In genomic region chr7:126042306-126042705, GRCm38 (mm10) we compare ENCODE assay signal across 11 mouse cellular contexts. TPM values are rescaled to one million over a fixed set of nuclear protein-coding genes. Genes with fewer than 3 reads are reported as not detected.
DNase-seq lines count a peak whose midpoint lies in the region; ATAC-seq and TF ChIP-seq lines count a peak whose summit lies in the region.
"Had no signal": no experiment of that assay in that cellular context is flagged by ENCODE, and none has a peak within 500 bp of the region (broad histone marks: within the 10 kb centered on the region; RNA-seq: fewer than 3 reads in every experiment).

No protein-coding gene starts in this region.

- H3K27ac ChIP-seq in heart, embryonic 12.5 days (ENCODE audit: poor library complexity, severe bottlenecking) = no peak overlapping the region
- H3K27ac ChIP-seq in intestine, postnatal 0 days (ENCODE audit: low read depth, low read length) = no peak overlapping the region

- H3K36me3 ChIP-seq in heart, embryonic 12.5 days = 0 out of 2 replicates have a peak, but pooled peaks cover 4% of the 10 kb centered on the region
- H3K36me3 ChIP-seq in intestine, postnatal 0 days (ENCODE audit: control insufficient read depth, insufficient read depth) = no peaks in the 10 kb centered on the region
- H3K36me3 ChIP-seq: hindbrain, embryonic 15.5 days; limb, embryonic 15.5 days; neural tube, embryonic 13.5 days had no signal

- H3K4me3 ChIP-seq in heart, embryonic 12.5 days = no peak overlapping the region
- no peak overlapping the region for H3K4me3 ChIP-seq in intestine, postnatal 0 days (ENCODE audit: low read depth, low read length)
- H3K4me3 ChIP-seq: hindbrain, embryonic 15.5 days; limb, embryonic 15.5 days; neural tube, embryonic 13.5 days had no signal

- peak; percentile 26; the same call in 1 of the 2 replicates for ATAC-seq in heart, embryonic 12.5 days (ENCODE audit: insufficient number of reproducible peaks, low FRiP score)
- no peak for ATAC-seq in intestine, postnatal 0 days

- WGBS in heart, embryonic 12.5 days = 17% methylated on average over 3 of the region's 3 CpGs
- 45% methylated on average over 3 of the region's 3 CpGs for WGBS in intestine, postnatal 0 days

- H3K27me3 ChIP-seq in heart, embryonic 12.5 days (replicated peaks) = no peaks in the 10 kb centered on the region
- H3K27me3 ChIP-seq in intestine, postnatal 0 days (replicated peaks; ENCODE audit: control insufficient read depth, insufficient read depth, low read length) = no peaks in the 10 kb centered on the region
- H3K27me3 ChIP-seq: hindbrain, embryonic 15.5 days; limb, embryonic 15.5 days; neural tube, embryonic 13.5 days had no signal

- H3K9ac ChIP-seq in heart, embryonic 12.5 days = no peak overlapping the region
- H3K9ac ChIP-seq in intestine, postnatal 0 days (ENCODE audit: low read depth, low read length) = no peak overlapping the region
- H3K9ac ChIP-seq: hindbrain, embryonic 15.5 days; limb, embryonic 15.5 days; neural tube, embryonic 13.5 days had no signal

- DNase-seq in heart, adult 11 months = no peak
- peak; percentile 58 for DNase-seq in 416B (ENCODE audit: low read depth)
- peak; percentile 69 for DNase-seq in R1 (ENCODE audit: low read depth, low spot score)
- DNase-seq in layer of hippocampus, adult 11-12 months (ENCODE audit: low spot score) = no peak
- DNase-seq in ovary, adult 18-20 months (ENCODE audit: low spot score) = no peak
- no peak for DNase-seq in cerebellum, adult 11 months

- peaks cover 40% of the 10 kb centered on the region for H3K4me1 ChIP-seq in heart, embryonic 12.5 days (replicated peaks)
- no peaks in the 10 kb centered on the region for H3K4me1 ChIP-seq in intestine, postnatal 0 days (replicated peaks; ENCODE audit: control insufficient read depth, insufficient read depth, low read length)

- no peak overlapping the region for H3K4me2 ChIP-seq in heart, embryonic 12.5 days
- no peak overlapping the region for H3K4me2 ChIP-seq in intestine, postnatal 0 days (replicated peaks; ENCODE audit: low read depth)
- H3K4me2 ChIP-seq: hindbrain, embryonic 15.5 days; limb, embryonic 15.5 days; neural tube, embryonic 13.5 days had no signal

- H3K9me3 ChIP-seq in heart, embryonic 12.5 days (replicated peaks) = peaks cover 7% of the 10 kb centered on the region; the same call in 1 of the 2 replicates
- H3K9me3 ChIP-seq in intestine, postnatal 0 days (ENCODE audit: control insufficient read depth) = no peaks in the 10 kb centered on the region
- H3K9me3 ChIP-seq: hindbrain, embryonic 15.5 days; limb, embryonic 15.5 days; neural tube, embryonic 13.5 days had no signal

- peak; percentile 56 for TF ChIP-seq CTCF in intestine, postnatal 0 days (IDR thresholded peaks at IDR 0.05; ENCODE audit: low read depth)

RNA-seq across cellular contexts. Expression of gene Gsg1l, which starts 39.9 kb away (rescaled TPM):
- polyA plus RNA-seq in heart, embryonic 12.5 days (2016; fragmentation: Nextera tagmentation; extraction: Ambion mirVana) = 12.0 and 12.2 TPM in 2 replicates
- 0.35 and 0.52 TPM in 2 replicates for polyA plus RNA-seq in intestine, postnatal 0 days (2015; fragmentation: Nextera tagmentation; extraction: Ambion mirVana)

Comparison
In these comparisons a context has a peak if more than half of its experiments do, and no peak if none do; other contexts are left out.
1. DNase-seq: peak in 416B (single experiment) and R1 (single experiment); none in heart, adult 11 months (single experiment), layer of hippocampus, adult 11-12 months (single experiment), ovary, adult 18-20 months (single experiment) and cerebellum, adult 11 months (single experiment).